Mouse (Mus musculus) heart, adult 2 months (tissue): Measurements from ENCODE around the gene Fyn.

ENCODE experiments used
- CTCF ChIP-seq: fragments of 200-600 bp; IDR thresholded peaks from 2 replicates; pipeline ENCODE4 v1.8.1; 2022; ENCODE audit warnings: antibody characterized with exemption, mild to moderate bottlenecking, moderate library complexity
- POLR2A ChIP-seq: fragments of 200-500 bp; IDR thresholded peaks from 2 replicates; pipeline ENCODE4 v1.6.1; 2011; ENCODE audit warnings: mild to moderate bottlenecking, low read depth, low read length, control low read depth; ENCODE audit not compliant: insufficient read depth

- TF ChIP-seq CTCF, result no peak
- no peak for TF ChIP-seq POLR2A
Measured at GRCm38 (mm10) chr10:39552351-39552814, 183.7 kb downstream of the Fyn start.
